Mouse (Mus musculus) stomach, embryonic 16.5 days (tissue): ENCODE results near the gene Nktr. TPM values are rescaled to one million over a fixed set of nuclear protein-coding genes. Genes with fewer than 3 reads are reported as not detected.

ENCODE experiments used
- ATAC-seq: fragments of 200-750 bp; cut with Nextera tagmentation; 2 replicates; pipeline ENCODE4 v1.8.0; 2017; ENCODE audit warnings: moderate number of reproducible peaks, moderate TSS enrichment; ENCODE audit not compliant: insufficient read depth, low FRiP score
- H3K27ac ChIP-seq: fragments of 300-500 bp; sonication (generic); 2 replicates; pipeline ENCODE4 v1.5.1; 2014; ENCODE audit warnings: low read length
- H3K27me3 ChIP-seq: fragments of 300-500 bp; sonication (generic); 2 replicates; pipeline ENCODE4 v1.6.1; 2014; ENCODE audit warnings: low read length, control low read depth, mixed read lengths; ENCODE audit not compliant: control insufficient read depth, insufficient read depth
- H3K36me3 ChIP-seq: fragments of 300-500 bp; sonication (generic); 2 replicates; pipeline ENCODE4 v1.6.1; 2014; ENCODE audit warnings: low read length; ENCODE audit not compliant: control insufficient read depth, insufficient read depth
- H3K4me1 ChIP-seq: fragments of 300-500 bp; sonication (generic); 2 replicates; pipeline ENCODE4 v1.6.1; 2014; ENCODE audit warnings: low read length, control low read depth, mixed read lengths; ENCODE audit not compliant: control insufficient read depth, insufficient read depth
- H3K4me2 ChIP-seq: fragments of 300-500 bp; sonication (generic); 2 replicates; pipeline ENCODE4 v1.6.1; 2014; ENCODE audit warnings: low read depth, low read length, mixed read lengths
- H3K4me3 ChIP-seq: fragments of 300-500 bp; sonication (generic); replicated peaks from 2 replicates; pipeline ENCODE4 v1.5.1; 2014; ENCODE audit warnings: mild to moderate bottlenecking, low read length
- H3K9ac ChIP-seq: fragments of 300-500 bp; sonication (generic); 2 replicates; pipeline ENCODE4 v1.6.1; 2014; ENCODE audit warnings: low read length
- H3K9me3 ChIP-seq: fragments of 300-500 bp; sonication (generic); replicated peaks from 2 replicates; pipeline ENCODE4 v1.6.1; 2016; ENCODE audit warnings: low read length, control low read depth; ENCODE audit not compliant: control insufficient read depth
- WGBS: fragments of 180-500 bp; shearing (Covaris S2); extraction: QIAGEN DNeasy Blood & Tissue Kit; methylation state at CpG from one replicate; pipeline ENCODE4 v1.1.7; 2014; 5-methylcytosine and 5-hydroxymethylcytosine counted together
- polyA plus RNA-seq: library from polyadenylated mRNA; unstranded; fragments of >200 nt; fragmentation: Nextera tagmentation; extraction: Ambion mirVana; gene quantifications from 2 replicates; pipeline ENCODE4 v1.2.1, GENCODE M21; 2015

The Nktr gene
- polyA plus RNA-seq, 1 experiment from 2014 or later = 55.6 TPM

DNA sequence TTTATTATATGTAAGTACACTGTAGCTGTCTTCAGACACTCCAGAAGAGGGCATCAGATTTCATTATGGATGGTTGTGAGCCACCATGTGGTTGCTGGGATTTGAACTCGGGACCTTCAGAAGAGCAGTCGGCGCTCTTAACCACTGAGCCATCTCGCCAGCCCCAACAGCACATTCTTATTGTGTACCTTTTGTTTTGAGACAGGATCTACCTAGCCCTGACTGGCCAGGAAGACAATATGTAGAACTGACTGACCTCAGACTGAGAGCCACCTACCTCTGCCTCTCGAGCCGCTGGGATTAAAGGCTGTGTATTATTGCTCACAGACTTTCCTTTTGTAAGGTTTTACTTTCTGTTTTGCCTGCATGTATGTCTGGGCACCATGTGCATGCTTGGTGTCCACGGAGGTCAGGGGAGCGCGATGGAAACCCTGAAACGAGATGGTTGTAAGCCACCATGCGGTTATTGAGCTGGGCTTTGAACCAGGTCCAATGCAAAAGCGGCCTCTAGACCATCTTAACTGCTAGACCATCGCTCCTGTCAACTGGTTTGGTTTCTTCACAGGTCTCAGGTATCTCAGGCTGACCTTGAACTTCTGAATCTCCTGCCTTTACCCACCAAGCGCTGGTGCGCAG is 781 bp upstream of the Nktr start:
- no peaks in the 10 kb centered on the region for H3K9me3 ChIP-seq
- ATAC-seq = no peak
- WGBS = 65% methylated on average over 15 of the region's 15 CpGs

GRCm38 (mm10) chr9:121719347-121720331 is 670 bp downstream of the Nktr start:
- under 1% methylated on average over 57 of the region's 87 CpGs for WGBS
- Histone ChIP-seq H3K4me1 (peaks cover 9% of the 10 kb centered on the region; the same call in 1 of the 2 replicates), H3K9me3 (no peaks in the 10 kb centered on the region), H3K4me3 (peak overlapping the region; percentile 92), H3K36me3 (no peaks in the 10 kb centered on the region), H3K9ac (peak overlapping the region; percentile 99), H3K27me3 (no peaks in the 10 kb centered on the region), H3K27ac (peak overlapping the region; percentile 98), H3K4me2 (peak overlapping the region; percentile 92)
- peak; percentile 42 for ATAC-seq

More for the DNA sequence above, 781 bp upstream of the Nktr start:
- H3K27me3 ChIP-seq = no peaks in the 10 kb centered on the region
- peak overlapping the region; percentile 84 for H3K4me2 ChIP-seq
- peak overlapping the region; percentile 98 for H3K27ac ChIP-seq
- peak overlapping the region; percentile 80 for H3K9ac ChIP-seq
- H3K4me3 ChIP-seq = peak overlapping the region; percentile 92
- peaks cover 9% of the 10 kb centered on the region; the same call in 1 of the 2 replicates for H3K4me1 ChIP-seq
- peaks cover 2% of the 10 kb centered on the region for H3K36me3 ChIP-seq

GRCm38 (mm10) chr9:121740490-121740889 is 21.5 kb downstream of the Nktr start:
- no peaks in the 10 kb centered on the region for H3K4me1 ChIP-seq
- H3K9me3 ChIP-seq = no peaks in the 10 kb centered on the region
- no peak overlapping the region for H3K4me2 ChIP-seq
- peaks cover 13% of the 10 kb centered on the region for H3K36me3 ChIP-seq
- 86% methylated on average over 6 of the region's 6 CpGs for WGBS
- H3K9ac ChIP-seq = no peak overlapping the region
- ATAC-seq = no peak
- H3K27ac ChIP-seq = no peak overlapping the region
- no peaks in the 10 kb centered on the region for H3K27me3 ChIP-seq
- no peak overlapping the region for H3K4me3 ChIP-seq

DNA sequence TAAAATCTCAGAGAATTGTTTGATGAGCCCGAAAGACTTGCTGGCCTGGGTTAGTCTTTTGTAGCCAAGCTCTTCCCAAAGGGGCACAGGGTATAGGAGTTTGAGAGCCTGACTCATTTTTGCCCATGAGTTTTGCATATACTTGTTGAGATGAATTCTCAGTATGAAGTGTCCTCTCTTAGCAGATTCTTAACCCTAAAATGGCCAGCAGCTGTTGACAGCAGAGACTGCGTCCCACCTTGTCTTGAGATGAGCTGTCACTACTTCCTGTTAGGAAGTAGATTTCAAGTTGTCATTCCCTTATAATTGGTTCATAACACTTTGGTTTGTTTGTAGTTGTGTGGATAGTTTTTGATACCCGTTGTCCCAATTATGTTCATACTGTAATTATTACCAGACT is 22.2 kb downstream of the Nktr start:
- peaks cover 11% of the 10 kb centered on the region for H3K36me3 ChIP-seq
- no peaks in the 10 kb centered on the region for H3K27me3 ChIP-seq
- H3K27ac ChIP-seq = no peak overlapping the region
- 94% methylated on average over 3 of the region's 3 CpGs for WGBS
- H3K4me3 ChIP-seq = no peak overlapping the region
- no peak overlapping the region for H3K4me2 ChIP-seq
- H3K9me3 ChIP-seq = no peaks in the 10 kb centered on the region
- no peak for ATAC-seq
- H3K4me1 ChIP-seq = no peaks in the 10 kb centered on the region
- no peak overlapping the region for H3K9ac ChIP-seq

- peaks cover 16% of the 10 kb centered on the region for H3K36me3 ChIP-seq
- no peak for ATAC-seq
- H3K4me3 ChIP-seq = no peak overlapping the region
- no peak overlapping the region for H3K27ac ChIP-seq
- H3K9me3 ChIP-seq = no peaks in the 10 kb centered on the region
- WGBS = 81% methylated on average over 8 of the region's 8 CpGs
- H3K9ac ChIP-seq = no peak overlapping the region
- H3K4me2 ChIP-seq = no peak overlapping the region
- no peaks in the 10 kb centered on the region for H3K4me1 ChIP-seq
- no peaks in the 10 kb centered on the region for H3K27me3 ChIP-seq
Observed at GRCm38 (mm10) chr9:121744051-121744450, 25.1 kb downstream of the Nktr start.

DNA sequence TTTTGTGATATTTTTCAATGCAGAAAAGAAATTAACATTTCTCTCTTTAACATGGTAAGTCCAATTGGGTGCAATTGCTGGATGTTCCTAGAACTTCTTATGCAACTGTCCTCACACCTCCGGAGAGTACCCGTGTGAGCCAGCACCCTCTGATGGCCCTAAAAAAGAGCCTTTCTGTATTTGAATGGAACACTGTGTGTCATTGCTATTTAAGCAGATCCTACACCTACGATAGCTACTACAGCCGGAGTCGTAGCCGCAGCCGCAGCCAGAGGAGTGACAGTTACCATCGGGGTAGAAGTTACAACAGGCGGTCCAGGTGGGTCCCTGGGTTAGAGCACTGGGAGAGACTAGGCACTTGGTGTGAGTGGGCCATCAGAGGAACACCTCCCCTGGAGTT is 33.8 kb downstream of the Nktr start:
- Histone ChIP-seq H3K4me1 (no peaks in the 10 kb centered on the region), H3K27ac (no peak overlapping the region), H3K36me3 (peaks cover 24% of the 10 kb centered on the region), H3K9ac (no peak overlapping the region), H3K4me3 (no peak overlapping the region), H3K27me3 (no peaks in the 10 kb centered on the region), H3K4me2 (no peak overlapping the region), H3K9me3 (no peaks in the 10 kb centered on the region)
- 93% methylated on average over 9 of the region's 9 CpGs for WGBS
- ATAC-seq = no peak

DNA sequence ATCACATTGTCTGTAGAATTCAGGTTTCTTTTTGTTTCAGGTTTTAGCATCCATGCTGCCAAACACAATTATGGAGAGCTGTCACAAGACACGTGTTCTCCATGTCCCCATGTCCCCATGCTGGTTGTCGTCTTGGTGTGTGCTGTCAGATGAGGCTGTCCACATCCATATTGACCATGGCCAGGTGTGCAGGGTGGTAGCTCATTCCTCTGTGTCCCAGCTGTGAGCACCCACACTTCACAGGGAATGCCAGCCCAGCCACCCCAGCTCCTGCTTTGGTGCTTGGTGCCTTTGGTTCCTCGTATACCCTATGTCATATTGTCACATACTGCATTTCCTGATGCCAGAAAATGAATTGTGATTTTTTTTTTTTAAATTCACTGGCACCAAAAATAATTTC is 35.7 kb downstream of the Nktr start:
- no peaks in the 10 kb centered on the region for H3K27me3 ChIP-seq
- no peak overlapping the region for H3K27ac ChIP-seq
- WGBS = 87% methylated on average over 3 of the region's 3 CpGs
- no peak overlapping the region for H3K4me3 ChIP-seq
- peaks cover 8% of the 10 kb centered on the region; the same call in 1 of the 2 replicates for H3K4me1 ChIP-seq
- no peaks in the 10 kb centered on the region for H3K9me3 ChIP-seq
- no peak for ATAC-seq
- H3K36me3 ChIP-seq = peaks cover 24% of the 10 kb centered on the region
- H3K4me2 ChIP-seq = no peak overlapping the region
- no peak overlapping the region for H3K9ac ChIP-seq

DNA sequence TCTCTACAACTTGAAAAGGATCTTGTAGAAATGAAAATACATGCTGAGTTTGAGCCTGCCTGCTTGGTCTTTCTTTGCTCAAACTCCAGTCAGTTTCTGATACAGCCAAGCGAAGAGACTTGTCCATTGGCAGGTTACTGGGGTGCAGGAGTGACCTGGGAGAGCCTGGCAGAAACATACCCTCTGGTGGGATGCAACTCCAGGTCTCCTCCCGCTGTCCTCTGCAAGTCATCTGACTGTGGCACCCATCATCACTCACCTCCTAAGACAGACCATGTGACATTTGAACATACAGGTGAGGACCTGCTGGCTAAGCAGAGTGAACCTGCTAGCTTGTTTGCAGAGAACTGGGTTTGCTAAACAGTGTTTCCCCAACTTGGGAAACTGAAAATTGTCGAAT is 37.8 kb downstream of the Nktr start:
- 81% methylated on average over 3 of the region's 3 CpGs for WGBS
- Histone ChIP-seq H3K4me2 (no peak overlapping the region), H3K9me3 (no peaks in the 10 kb centered on the region), H3K36me3 (peaks cover 18% of the 10 kb centered on the region), H3K27me3 (no peaks in the 10 kb centered on the region), H3K27ac (no peak overlapping the region), H3K4me1 (peaks cover 19% of the 10 kb centered on the region), H3K4me3 (no peak overlapping the region), H3K9ac (no peak overlapping the region)
- ATAC-seq = no peak

DNA sequence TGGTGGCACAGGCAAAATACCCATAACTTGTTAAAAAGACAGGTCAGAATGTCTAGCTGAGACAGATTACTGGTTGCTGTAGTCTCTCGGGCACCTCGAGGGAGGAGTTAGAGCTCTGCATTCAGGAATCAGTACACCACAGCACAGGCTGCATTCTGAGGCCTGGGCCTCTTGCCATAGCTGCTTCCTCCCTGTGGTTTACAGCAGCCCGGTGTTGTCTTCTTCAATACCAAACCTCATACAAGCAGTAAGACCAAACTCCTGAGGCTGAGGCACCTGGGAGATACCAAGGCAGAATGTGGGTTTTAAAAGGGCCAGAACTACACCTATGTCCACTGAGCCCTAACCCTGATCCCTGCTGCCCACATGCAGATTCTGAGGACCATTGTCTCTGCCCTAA is 38.5 kb downstream of the Nktr start:
- H3K27ac ChIP-seq = peak overlapping the region; percentile 36; the same call in 1 of the 2 replicates
- 57% methylated on average over 3 of the region's 3 CpGs for WGBS
- ATAC-seq = no peak
- H3K4me1 ChIP-seq = peaks cover 19% of the 10 kb centered on the region
- H3K4me3 ChIP-seq = no peak overlapping the region
- peaks cover 13% of the 10 kb centered on the region for H3K36me3 ChIP-seq
- H3K9ac ChIP-seq = no peak overlapping the region
- H3K9me3 ChIP-seq = no peaks in the 10 kb centered on the region
- no peaks in the 10 kb centered on the region for H3K27me3 ChIP-seq
- no peak overlapping the region for H3K4me2 ChIP-seq
